In the genomic region with DNA sequence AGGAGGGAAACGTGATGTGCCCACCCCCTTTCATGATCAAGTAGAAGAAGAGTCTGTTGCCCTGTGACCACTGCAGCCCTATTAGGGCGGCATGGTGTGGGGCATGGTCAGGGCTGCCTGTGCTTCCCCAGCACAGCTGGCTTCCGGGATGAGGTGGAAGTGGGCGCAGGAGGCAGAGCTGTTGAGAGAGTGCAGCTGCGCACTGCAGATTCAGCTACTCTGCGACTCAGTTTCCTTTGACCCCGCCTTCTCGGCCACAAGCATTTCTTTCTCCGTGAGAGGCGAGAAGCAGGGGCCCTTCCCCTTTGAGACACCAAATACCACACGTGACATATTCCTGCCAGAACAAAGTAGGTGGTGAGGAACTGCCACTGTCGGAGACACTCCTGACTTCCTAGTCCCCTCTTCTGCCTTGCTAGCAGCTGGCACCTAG, we compare ENCODE assay signal across 9 mouse cellular contexts. TPM values are rescaled to one million over a fixed set of nuclear protein-coding genes. Genes with fewer than 3 reads are reported as not detected.
DNase-seq lines count a peak whose midpoint lies in the region; ATAC-seq and TF ChIP-seq lines count a peak whose summit lies in the region.
"Had no signal": no experiment of that assay in that cellular context is flagged by ENCODE, and none has a peak within 500 bp of the region (broad histone marks: within the 10 kb centered on the region; RNA-seq: fewer than 3 reads in every experiment).

No protein-coding gene starts in this region.

- peak; percentile 73; the same call in 1 of the 2 replicates for ATAC-seq in forebrain, embryonic 12.5 days (ENCODE audit: low FRiP score)
- ATAC-seq: Patski had no signal

- H3K9ac ChIP-seq in forebrain, embryonic 12.5 days = peak overlapping the region; percentile 44

- H3K4me3 ChIP-seq in layer of hippocampus, adult 2 months = peak overlapping the region; percentile 45
- H3K4me3 ChIP-seq in forebrain, embryonic 12.5 days (replicated peaks) = peak overlapping the region; percentile 20

- H3K4me1 ChIP-seq in forebrain, embryonic 12.5 days = peaks cover 11% of the 10 kb centered on the region

- WGBS in forebrain, embryonic 12.5 days = 6% methylated on average over 12 of the region's 12 CpGs

- peak overlapping the region; percentile 54 for H3K4me2 ChIP-seq in forebrain, embryonic 12.5 days

- TF ChIP-seq CTCF in layer of hippocampus, adult 2 months (conservative IDR thresholded peaks at IDR 0.05) = no peak

- 0 out of 2 replicates have a peak, but pooled peaks cover 3% of the 10 kb centered on the region for H3K27me3 ChIP-seq in forebrain, embryonic 12.5 days
- H3K27me3 ChIP-seq: Patski had no signal

- no peak for DNase-seq in layer of hippocampus, adult 2 months (ENCODE audit: low spot score in 2 of 2)
- no peak for DNase-seq in layer of hippocampus, adult 9-10 months (ENCODE audit: low spot score)
- peak; percentile 10 for DNase-seq in heart, postnatal 25 days (ENCODE audit: low spot score)
- peak; percentile 62 for DNase-seq in layer of hippocampus, adult 9-11 months
- peak; percentile 85 for DNase-seq in lung, postnatal 25 days (ENCODE audit: low spot score)
- peak; percentile 69 for DNase-seq in retina, postnatal 1 day
- DNase-seq in urinary bladder, postnatal 36 days (ENCODE audit: low spot score in 2 of 2) = peak; percentile 14 to 45

- intact Hi-C loops in heart, postnatal 25 days (cut with DNase I) = no loop called here

- H3K36me3 ChIP-seq in forebrain, embryonic 12.5 days (replicated peaks) = no peaks in the 10 kb centered on the region

- no peaks in the 10 kb centered on the region for H3K9me3 ChIP-seq in forebrain, embryonic 12.5 days

- peak overlapping the region; percentile 32 for H3K27ac ChIP-seq in layer of hippocampus, adult 2 months
- H3K27ac ChIP-seq in forebrain, embryonic 12.5 days = 0 out of 2 replicates have a peak overlapping the region, but pooled peaks have one; percentile 32

RNA-seq across cellular contexts. Expression of gene Ttc41, which starts 22.0 kb away (rescaled TPM):
- 1 to 10 TPM; 1.3 to 1.5 TPM for total RNA-seq in layer of hippocampus, adult 2 months (2021)
- polyA plus RNA-seq in forebrain, embryonic 12.5 days (2016; fragmentation: Nextera tagmentation; extraction: Ambion mirVana) = 2.9 and 3.0 TPM in 2 replicates
- total RNA-seq in heart, postnatal 25 days (2021) = 1 to 10 TPM; 1.4 to 2.0 TPM

RNA-seq across cellular contexts. Expression of gene Hsp90b1, which starts 22.3 kb away (rescaled TPM):
- total RNA-seq in layer of hippocampus, adult 2 months (2021) = 100 to 1,000 TPM; 306 to 337 TPM
- polyA plus RNA-seq in forebrain, embryonic 12.5 days (2016; fragmentation: Nextera tagmentation; extraction: Ambion mirVana) = 468 and 481 TPM in 2 replicates
- 100 to 1,000 TPM; 341 to 452 TPM for total RNA-seq in heart, postnatal 25 days (2021)

RNA-seq across cellular contexts. Expression of gene Gm49358, which starts 36.2 kb away (rescaled TPM):
- total RNA-seq in layer of hippocampus, adult 2 months (2021) = 10 to 100 TPM; 42.5 to 54.0 TPM
- not detected in 2 replicates for polyA plus RNA-seq in forebrain, embryonic 12.5 days (2016; fragmentation: Nextera tagmentation; extraction: Ambion mirVana)
- 10 to 100 TPM; 12.5 to 13.9 TPM for total RNA-seq in heart, postnatal 25 days (2021)

RNA-seq across cellular contexts. Expression of gene Nt5dc3, which starts 51.2 kb away (rescaled TPM):
- 100 to 1,000 TPM; 126 to 148 TPM for total RNA-seq in layer of hippocampus, adult 2 months (2021)
- 2.4 and 2.9 TPM in 2 replicates for polyA plus RNA-seq in forebrain, embryonic 12.5 days (2016; fragmentation: Nextera tagmentation; extraction: Ambion mirVana)
- 10 to 100 TPM; 30.2 to 36.5 TPM for total RNA-seq in heart, postnatal 25 days (2021)

Comparison
In these comparisons a context has a peak if more than half of its experiments do, and no peak if none do; other contexts are left out.
1. DNase-seq: peak in heart, postnatal 25 days (single experiment), layer of hippocampus, adult 9-11 months (single experiment), lung, postnatal 25 days (single experiment), retina, postnatal 1 day (single experiment) and urinary bladder, postnatal 36 days (2 of 2); none in layer of hippocampus, adult 2 months (0 of 2) and layer of hippocampus, adult 9-10 months (single experiment).